Mouse (Mus musculus): ENCODE measurements around the gene Calhm4.
A peak's percentile ranks its signal among the peaks of the same experiment; 100 is the strongest.
"Not testable (repeated sequence)": the region's sequence is repeated elsewhere in the genome, so short reads cannot be mapped to it uniquely, and the experiment has no call there.

Calhm4 gene

DNA sequence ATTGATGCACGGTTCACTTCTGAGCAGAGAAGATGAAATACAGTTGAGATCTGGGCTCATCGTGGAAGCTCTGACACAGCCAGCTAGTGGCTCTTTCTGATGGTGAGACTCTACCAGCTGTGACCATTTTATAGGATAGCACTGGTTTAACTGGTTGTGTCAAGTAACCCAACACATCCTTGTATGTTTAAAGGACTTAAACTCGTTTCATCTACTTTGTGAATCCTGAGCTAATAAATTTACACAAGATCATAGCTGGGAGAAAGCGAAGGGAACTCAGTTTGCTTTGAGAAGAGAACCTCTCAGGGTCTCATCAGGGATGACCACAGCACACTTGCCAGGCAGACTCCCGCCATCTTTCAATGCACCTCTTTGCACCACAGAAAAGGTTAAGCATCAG is at the start of gene Calhm4:
Gene Calhm4, minus strand, starts transcription at position 101 of the 400 bp plus-strand sequence.
- no peak for DNase-seq (ENCODE audit: low read depth, low spot score)

DNA sequence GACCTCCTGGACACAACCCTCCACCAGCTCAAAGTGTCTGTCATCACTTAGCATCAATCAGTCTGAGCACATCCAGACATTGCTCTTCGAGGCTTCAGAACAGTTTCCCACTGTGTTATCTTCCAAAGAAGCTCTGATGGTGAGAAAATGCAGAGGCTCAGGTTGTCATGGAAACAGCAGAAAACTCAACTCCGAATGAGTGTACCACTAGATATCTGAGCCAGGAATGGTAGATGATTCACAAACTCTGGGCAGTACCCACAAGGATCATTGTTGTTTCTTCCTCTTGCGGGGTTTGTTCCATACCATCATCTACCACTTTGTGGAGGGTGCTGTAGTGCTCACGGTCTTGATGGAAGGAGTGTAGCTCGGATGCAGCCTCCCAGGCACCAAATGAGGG is 47.8 kb upstream of the Calhm4 start:
- peak; percentile 88 for DNase-seq (ENCODE audit: low read depth, low spot score)

DNA sequence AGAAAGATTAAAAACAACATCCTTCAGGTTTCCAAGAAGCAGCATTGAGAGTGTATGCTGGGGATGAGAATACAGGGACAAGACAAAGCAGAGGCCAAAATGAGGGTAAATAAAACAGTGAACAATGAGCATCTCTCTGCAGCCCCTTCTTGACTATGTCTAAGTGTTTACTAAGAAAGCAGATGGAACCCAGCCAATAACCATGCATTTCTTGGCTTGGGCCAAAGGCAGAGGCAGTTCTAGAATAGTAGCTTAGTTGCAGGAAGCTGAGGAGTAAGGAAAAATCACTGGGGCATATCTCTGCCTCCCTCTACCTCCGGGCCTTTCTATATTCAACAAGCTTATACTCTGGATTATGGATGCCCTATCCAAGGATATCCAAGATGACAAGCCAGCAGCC is 46.4 kb upstream of the Calhm4 start:
- DNase-seq (ENCODE audit: low read depth, low spot score) = no peak

- DNase-seq (ENCODE audit: low read depth, low spot score) = no peak
These were observed 45.4 kb upstream of the Calhm4 start for GRCm38 (mm10) chr10:34089517-34089916.

DNA sequence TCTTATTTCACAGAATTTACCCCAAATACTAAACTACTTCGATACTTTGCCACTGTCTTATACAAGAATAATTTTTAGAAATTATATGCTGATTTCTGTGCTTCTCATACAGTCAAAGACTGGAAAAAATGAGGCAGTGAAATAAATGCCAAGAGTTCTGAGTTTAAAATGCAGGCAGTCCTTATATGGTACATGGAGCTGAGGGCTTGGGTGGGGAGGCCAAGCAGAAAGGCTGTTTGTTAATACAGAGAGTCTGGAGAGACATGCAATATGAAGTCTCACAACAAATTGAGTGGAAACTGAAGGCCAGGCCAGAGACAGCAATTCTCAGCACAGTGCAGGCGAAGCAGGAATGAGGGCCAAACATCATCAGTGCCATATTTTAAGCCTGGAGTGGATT is 44.4 kb upstream of the Calhm4 start:
- DNase-seq (ENCODE audit: low read depth, low spot score) = no peak

DNA sequence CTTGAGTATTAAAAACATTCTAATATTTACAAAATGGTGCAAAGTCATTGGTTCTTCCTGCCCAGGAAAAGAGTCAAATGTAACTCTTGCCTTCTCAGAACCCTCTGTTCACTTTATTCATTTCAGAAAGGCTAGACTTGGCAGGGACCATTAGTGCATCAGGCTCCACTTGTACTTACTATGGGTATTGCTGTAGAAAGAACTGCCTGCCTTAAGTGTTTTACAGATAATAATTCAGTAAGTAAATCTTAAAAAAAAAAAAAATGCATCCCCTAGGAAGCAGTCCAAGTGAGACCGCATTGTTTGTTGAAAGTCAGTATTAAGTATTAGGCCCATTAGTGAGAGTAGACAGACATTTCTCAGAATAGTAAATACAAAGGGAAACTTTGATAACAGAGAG is 42.4 kb upstream of the Calhm4 start:
- DNase-seq (ENCODE audit: low read depth, low spot score) = no peak

DNA sequence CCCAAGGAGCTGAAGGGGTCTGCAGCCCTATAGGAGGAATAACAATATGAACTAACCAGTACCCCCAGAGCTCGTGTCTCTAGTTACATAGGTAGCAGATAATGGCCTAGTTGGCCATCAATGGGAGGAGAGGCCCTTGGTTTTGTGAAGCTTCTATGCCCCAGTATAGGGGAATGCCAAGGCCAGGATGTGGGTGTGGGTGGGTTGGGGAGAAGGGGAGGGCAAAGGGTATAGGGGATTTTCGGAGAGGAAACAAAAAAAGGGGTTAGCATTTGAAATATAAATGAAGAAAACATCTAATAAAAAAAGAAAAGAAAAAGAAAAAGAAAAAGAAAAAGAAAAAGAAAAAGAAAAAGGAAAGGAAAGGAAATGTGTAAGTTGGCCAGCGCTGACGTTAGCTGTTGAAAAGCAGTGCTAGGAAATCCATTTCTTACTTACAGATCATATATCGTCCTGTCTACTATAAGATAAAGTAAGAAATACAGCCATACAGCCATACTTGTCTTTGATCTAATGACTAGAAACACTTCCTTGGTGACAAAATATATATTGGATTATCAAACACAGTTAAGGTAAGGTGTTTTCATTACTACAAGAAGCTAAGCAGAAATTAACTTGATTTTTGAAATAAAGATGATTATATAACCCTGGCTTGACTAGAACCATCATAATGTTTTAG is 30.6 kb upstream of the Calhm4 start:
- no peak for DNase-seq (ENCODE audit: low read depth, low spot score)

- no peak for DNase-seq (ENCODE audit: low read depth, low spot score)
These were observed 27.5 kb upstream of the Calhm4 start for GRCm38 (mm10) chr10:34071650-34072049.

- no peak for DNase-seq (ENCODE audit: low read depth, low spot score)
These were observed 26.9 kb upstream of the Calhm4 start for GRCm38 (mm10) chr10:34070999-34071492.

DNA sequence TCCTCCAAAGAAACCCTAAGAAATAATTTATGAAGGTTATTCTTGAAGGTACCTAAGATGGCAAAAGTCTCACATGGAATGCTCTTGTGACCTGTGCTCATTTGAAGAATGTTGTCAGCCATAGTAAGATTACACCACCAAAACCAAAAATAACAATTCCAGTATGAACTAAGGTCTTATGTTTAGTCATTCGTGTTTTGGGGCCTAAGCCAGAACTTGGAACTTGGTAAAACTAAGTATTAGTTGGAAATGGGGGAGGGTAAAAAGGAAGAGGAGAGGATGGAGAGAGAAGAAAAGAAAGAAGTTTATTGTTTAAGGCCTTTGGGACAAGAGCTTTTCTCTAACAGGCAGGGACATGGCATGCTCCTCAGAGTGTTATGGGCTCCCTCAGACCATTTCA is 25.5 kb upstream of the Calhm4 start:
- no peak for DNase-seq (ENCODE audit: low read depth, low spot score)

- no peak for DNase-seq (ENCODE audit: low read depth, low spot score)
These were observed 22.5 kb upstream of the Calhm4 start for GRCm38 (mm10) chr10:34066591-34066990.

DNA sequence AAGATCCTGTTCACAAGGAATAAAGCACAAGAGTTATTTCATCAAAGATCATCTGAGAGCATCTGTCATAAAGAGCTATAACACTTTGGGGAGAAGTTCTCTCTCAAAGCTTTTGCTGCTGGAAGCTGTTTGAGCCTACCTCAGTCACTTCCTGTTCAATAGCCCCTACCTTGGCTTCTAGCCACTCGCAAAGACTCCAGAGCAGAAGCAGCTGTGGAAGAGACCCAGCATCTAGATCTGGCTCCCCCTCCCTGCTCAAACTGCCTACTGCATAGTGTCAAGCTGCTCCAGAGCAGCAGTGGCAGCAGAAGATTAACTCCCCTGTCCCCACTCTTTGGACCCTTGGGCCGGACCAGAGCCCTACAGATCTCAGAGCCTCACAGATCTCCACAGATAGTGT is 9.9 kb upstream of the Calhm4 start:
- DNase-seq (ENCODE audit: low read depth, low spot score) = no peak

DNA sequence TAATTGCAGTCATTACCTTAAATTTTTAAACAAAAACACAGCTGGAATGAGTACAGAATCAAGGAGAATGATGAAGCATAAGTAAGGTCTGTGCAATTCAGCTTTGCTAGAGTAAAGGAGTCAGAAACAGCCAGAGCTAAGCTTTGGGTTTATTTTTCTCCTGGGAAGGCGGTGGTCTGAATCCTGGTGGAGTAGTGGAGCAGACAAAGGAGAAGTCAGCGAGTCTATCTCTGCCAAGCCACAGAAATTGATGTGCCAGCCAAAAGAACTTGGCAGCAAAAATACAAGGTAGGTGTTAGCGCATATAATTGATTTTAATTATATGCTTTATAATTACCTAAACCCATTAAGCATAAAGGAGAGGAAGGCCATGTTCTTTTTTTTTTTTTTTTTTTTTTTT is 6.7 kb downstream of the Calhm4 start, which contains the start of gene Trappc3l:
Gene Trappc3l, plus strand, starts transcription at position 197 of the 400 bp plus-strand sequence.
- DNase-seq (ENCODE audit: low read depth, low spot score) = no peak

DNA sequence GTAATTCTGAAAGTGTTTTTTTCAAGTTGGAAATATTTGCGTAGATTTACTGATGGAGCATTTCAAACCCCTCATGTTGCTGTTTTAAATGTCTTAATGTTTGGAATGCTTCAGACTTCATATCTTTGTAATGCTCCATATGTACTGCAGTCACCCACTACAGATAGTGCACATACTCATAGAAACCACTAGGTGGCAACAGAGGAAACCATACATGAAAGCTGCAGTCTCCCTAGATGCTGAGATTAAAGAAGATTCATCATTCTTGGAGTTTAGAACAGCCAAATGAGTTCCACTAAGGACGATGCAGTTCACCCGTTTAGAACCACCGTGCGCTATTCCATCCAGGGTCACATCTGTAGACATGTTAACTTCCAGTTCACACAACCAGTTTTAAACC is 7.5 kb downstream of the Calhm4 start:
- no peak for DNase-seq (ENCODE audit: low read depth, low spot score)

DNA sequence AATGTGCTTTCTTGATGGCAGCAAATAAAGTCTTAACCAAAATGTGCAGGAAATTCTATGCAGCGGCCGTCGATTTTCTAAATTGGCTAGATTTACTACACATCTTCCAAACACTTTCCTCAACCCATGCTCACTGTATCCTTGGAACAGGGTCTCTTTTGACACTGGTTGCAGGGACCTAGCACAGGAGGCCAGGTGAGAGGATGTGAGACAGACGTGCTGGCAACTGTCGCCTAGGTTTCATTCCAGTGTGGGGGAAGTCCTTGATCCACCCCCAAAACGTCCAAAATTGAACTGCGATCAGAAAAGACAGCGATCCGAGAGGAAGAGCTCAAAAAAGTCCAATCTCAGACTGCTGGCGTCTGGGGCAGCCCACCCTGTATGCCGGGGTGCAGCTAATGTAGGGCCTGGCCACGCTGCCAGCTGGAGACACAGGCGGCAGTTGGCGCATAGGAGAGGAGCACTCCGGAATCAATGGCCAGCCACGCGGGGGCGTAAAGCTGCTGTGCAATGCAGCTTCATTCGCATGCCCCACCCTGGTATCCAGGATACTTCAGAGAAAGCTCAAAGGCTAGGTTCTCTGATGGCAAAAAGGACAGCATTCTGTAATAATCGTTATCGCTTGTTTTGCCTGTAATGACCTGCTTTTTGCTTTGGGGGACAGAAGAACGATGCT is 10.3 kb downstream of the Calhm4 start:
- DNase-seq (ENCODE audit: low read depth, low spot score) = peak; percentile 44

DNA sequence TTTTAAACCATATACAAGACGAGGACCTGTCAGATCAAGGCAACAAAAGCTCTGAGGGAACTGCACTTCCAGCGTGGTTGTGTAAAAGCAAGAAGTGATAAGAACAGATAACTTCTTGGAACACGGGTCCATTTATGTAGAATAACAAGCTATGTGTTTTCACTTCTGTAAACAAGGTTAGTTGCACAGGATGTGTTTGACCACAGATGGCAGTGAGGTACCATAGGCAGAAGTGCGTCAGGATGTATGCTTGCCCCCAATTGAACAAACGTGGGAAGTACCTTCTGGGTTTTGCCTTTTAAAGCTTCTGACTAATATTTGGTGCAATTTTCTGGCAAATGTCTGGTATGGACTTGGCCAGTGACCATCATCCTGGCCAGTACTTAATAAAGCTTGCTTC is 13.8 kb downstream of the Calhm4 start:
- no peak for DNase-seq (ENCODE audit: low read depth, low spot score)

- peak; percentile 97 for DNase-seq (ENCODE audit: low read depth, low spot score)
These were observed 24.6 kb downstream of the Calhm4 start, which contains the start of gene Rwdd1 for GRCm38 (mm10) chr10:34019302-34020075. Gene Rwdd1 (minus strand): TSS chr10:34019624.

GRCm38 (mm10) chr10:34018746-34019301 is 25.3 kb downstream of the Calhm4 start:
- no peak for DNase-seq (ENCODE audit: low read depth, low spot score)

DNA sequence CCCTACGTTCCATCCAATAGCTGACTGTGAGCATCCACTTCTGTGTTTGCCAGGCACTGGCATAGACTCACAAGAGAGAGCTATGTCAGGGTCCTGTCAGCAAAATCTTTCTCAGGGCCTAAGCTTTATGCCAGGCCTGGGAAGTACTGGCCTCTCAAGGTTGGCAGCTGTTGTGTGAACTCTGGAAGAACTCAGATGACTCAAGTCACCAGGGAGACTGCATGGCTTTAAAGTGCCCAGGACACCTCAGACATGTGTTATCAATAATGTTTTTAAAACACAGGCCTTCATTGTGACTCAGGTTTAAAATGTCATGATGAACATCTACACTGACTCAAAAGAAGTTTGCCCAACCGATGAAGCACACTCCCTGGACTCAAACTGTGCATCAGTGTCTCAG is 30.9 kb downstream of the Calhm4 start:
- DNase-seq (ENCODE audit: low read depth, low spot score) = no peak

GRCm38 (mm10) chr10:34012581-34012980 is 31.5 kb downstream of the Calhm4 start:
- no peak for DNase-seq (ENCODE audit: low read depth, low spot score)

DNA sequence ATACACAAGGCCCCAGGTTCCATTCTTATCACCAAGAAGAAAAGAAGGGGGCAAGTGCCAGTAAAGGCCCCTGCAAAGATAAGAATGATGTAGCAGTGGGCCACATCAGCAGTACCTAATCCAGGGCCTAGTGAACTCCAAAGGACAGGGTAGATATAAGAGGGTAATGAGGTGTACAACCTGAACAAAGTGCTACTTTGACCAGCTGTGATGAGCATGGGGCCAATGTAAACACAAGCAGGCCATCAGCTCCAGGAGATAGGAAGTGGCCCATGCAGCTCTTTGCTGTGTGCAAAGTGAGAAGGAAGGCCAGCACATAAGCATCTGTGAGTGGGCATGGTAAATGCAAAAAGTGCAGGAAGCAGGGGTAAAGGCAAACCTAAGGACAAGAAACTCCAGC is 45.7 kb downstream of the Calhm4 start:
- DNase-seq (ENCODE audit: low read depth, low spot score) = no peak

GRCm38 (mm10) chr10:33996686-33997085 is 47.4 kb downstream of the Calhm4 start:
- not testable (repeated sequence) for DNase-seq (ENCODE audit: low read depth, low spot score)
